Mouse (Mus musculus) mouse trophoblast stem cell (cell line): ENCODE measurements around the gene Syne3.

Experiments
- in situ Hi-C, 2 experiments: fragments of 300-500 bp; cut with MseI, MboI; formaldehyde crosslinking; loops; 2 replicates in 1 of 2; 3 replicates in 1 of 2; pipeline ENCODE4 v1.15.1; 2025

Syne3 gene

DNA sequence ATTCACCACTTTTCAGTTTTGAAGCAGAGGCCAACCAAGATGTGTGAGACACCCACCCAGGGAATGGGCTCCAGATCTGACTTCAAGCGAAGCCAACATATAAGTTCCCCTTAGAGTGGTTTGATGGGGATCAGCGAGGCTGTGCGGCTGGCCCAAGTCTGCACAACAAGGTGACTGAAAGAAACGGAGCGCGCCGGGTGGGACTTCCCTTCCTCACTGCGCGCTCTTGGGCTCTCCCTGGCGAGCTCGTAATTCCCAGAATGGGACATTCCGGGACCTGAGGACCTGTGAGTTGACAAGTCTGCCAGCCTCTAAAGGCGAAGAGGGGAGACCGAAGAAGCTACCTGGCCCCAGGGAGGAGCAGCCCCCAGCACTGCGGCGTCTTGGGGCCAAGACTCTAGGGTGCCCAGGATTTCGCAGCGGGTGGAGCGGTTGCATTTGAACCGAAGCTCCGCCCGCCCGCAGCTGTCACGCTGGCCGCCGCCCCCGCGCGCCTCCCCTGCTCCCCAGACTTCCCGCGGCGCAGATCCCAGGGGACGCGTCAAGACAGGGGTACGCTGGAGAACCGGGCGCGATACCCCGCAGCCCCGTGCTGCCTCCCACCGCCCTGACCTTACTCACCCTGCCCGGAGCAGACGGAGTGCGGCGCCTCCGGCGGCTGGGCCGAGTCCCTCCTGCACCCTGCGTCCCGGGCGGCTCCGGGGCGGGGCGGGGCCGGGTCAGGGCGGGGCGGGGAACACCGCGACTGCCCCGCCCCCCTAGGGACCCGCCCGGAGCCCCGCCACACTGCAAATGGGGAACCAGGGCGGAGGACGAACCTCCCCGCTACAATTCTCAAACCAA, at the start of gene Syne3:
Syne3 (minus strand) TSS at position 440 of the 843 bp plus-strand sequence.
- in situ Hi-C loops: no loop called here

DNA sequence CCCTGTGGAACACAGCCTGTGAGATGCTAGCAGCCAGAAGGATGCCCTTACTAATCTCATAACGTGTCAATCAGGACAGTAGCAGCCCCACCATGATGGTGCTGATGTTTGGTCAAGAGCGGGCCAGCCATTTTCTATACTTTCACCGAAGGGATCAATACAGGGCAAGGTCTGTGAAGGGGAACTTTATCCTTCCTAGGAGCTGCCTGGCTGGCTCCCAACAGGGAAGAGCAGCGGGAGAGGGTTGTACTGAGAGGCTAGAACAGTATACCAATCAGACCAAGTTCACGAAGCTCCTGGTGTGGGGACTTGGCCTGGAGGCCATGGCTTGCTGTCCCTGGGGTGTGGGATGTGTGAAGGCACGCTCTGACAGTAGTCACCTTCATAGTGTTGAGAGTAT, 45.7 kb upstream of the Syne3 start:
- in situ Hi-C loops: loop anchor here in 1 of 2 experiments (10.0 kb wide), 1 partner anchor 49 kb away; no protein-coding TSS in a partner anchor

DNA sequence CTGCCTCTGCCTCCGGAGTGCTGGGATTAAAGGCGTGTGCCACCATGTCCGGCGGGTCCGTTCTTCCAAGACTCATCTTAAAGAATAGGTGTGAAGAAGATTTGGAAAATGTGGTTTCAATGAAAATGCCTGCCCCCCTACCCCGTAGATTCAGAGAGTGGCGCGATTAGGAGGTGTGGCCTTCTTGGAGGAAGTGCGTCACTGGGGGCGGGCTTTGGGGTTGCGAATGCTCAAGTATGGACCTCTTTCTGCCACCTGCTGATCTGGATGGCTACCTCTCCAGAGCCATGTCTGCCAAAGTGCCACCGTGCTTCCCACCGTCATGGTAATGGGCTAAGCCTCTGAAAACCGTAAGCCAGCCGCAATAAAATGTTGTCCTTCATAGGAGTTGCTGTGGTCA, 44.4 kb upstream of the Syne3 start:
- in situ Hi-C loops: loop anchor here (5.0 to 10.0 kb wide), 2 partner anchors 48 to 51 kb away; no protein-coding TSS in a partner anchor

DNA sequence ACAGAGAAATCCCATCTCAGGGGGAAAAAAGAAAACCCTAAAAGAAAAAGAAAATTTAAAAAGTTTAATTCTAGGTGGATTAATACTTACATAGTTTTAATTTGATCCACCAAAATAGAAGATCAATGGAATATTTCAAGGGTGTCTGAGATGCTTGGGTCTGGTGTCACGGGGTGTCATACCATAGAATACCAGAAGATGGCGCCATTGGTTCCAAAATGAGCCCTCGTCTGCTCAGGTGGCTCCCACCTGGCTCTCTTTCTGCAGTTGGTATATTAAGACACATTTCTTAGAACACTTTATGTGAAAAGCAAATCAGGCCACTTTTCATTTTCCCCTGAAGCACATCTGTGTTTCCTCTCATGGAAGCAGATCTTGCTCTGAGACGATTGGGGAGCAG, 41.3 kb upstream of the Syne3 start:
- in situ Hi-C loops: loop anchor here (5.0 to 10.0 kb wide), 2 partner anchors 51 to 54 kb away; no protein-coding TSS in a partner anchor

DNA sequence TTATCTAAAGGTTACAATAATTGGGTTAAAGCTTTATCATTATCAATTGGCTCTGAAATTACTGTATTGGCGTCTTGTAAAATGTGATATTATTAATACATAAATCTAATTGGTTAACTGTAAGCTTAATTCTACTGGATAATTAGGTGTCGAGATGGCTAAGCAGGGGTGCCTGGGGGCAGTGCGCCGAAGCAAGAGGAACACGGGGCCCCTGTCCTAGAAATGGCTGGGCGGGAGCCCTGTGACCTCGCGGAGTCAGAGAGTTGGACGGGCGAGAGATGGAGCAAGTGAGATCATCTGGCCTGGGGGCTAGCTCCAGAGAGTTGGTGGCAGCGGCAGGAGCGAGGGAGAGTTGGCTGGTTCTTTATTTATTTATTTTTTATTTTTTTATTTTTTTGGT, 40.2 kb upstream of the Syne3 start:
- in situ Hi-C loops: loop anchor here (5.0 to 10.0 kb wide), 2 partner anchors 52 to 55 kb away; no protein-coding TSS in a partner anchor

DNA sequence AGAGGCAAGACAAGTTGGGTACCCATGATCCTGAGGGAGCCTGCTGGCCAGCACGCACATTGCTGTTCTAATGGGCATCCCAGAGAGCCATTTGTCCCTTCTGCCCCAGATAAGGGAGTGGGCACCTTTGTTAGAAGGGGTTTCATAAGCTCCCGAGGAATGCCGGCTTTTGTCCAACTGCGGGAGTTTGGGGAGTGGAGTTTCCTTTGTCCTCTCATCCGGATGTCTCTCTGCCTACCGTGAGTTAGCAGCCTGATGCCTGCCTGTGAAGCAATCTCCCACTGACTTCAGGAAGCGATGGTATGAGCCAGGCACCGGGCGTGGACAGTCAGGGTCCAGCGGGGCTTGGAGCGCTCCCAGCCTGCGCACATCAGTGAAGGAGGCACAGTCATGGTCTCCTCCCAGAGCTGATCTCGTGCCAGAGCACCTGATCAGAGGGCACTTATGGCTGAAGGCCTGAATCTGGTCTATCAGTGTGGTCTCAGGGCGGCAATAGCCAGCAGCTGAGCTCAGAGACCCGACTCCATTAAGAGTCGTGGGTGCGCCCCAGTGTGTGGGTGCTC, 38.8 kb upstream of the Syne3 start:
- in situ Hi-C loops: no loop called here

DNA sequence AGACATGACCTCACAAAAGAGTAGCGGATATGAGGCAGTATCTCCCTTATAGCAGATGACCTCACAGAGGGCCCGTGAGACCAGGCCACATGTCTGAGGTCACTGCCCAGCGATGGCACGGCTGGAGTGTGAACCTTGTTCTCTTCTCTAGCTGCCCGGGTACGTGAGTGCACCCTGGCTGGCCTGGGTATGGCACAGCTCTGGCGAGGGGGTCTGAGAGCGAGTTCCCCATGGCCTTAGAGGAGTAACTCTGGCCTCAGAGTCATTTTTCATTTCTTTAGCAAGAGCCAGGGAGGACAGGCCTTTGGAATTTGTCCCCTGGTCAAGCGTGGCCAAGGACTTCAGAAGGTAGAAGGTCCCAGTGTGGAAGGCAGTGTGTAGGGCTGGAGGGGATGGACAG, 35.2 kb upstream of the Syne3 start:
- in situ Hi-C loops: no loop called here

DNA sequence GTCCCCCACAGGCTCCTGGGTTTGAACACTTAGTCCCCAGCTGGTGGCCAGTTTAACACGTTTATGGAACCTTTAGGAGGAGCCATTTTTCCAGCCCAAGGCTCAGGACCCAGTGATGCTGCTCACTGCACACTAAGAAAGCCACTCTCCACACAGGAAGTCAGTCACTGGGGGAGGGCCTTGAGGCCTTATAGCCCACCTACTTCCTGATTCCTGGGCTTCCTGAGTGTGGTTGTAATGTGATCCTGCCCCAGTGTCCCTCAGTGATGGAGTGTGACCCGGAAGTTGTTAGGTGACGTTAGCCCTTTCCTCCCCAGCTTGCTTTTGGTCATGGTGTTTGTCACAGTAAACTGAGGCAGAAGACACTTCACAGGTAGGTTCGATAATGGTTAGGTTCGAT, 33.5 kb upstream of the Syne3 start:
- in situ Hi-C loops: no loop called here

DNA sequence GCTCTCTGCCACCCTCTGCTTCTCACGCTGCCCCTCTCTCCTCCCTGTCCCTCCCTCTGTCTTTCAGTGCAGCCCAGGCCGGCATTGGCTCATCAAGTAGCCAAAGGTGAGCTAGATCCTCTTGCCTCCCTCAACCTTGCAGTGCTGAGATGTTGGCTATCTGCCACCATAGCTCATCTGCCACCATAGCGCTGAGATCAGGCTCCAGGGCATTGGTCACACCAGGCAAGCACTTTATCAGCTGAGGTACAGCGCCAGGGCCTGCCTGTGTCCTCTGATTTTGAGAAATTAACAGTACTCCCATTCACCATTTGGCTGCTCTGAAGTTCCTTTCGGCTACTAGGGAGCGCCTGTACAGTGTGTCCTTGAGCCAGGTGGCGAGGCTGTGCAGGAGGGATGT, 31.3 kb upstream of the Syne3 start:
- in situ Hi-C loops: no loop called here

DNA sequence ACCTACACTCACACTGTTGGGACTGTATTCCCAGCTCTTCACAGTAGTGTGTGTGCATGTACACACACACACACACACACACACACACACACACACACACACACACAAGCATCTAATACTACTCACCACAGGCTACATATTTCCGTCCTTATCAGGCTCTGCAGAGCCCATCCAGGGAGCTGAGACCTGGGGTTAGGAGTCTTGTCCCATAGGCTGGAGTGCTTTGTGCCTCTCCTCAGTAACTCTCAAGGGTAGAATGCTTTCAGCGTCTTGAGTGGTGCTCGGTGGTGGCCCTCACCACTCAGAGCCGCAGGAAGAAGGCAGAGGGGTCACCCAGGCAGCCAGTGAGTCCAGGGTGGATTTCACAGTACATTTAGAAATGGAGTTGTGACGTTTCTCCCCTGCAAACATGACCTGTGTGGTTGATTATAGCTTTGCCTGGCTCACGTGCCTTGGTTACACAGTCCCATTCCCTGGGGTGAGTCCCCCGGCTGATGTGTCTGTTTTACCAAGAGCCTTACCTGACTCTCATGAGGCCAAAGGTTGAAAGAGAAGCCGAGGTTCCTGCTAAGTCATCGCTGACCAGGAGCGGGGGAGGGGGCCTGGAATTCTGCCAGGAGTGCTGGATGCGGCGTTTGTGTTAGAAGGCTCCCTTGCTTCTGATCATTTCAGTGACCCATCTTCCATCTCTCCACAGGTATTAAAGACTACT, 30.1 kb upstream of the Syne3 start:
- in situ Hi-C loops: no loop called here

DNA sequence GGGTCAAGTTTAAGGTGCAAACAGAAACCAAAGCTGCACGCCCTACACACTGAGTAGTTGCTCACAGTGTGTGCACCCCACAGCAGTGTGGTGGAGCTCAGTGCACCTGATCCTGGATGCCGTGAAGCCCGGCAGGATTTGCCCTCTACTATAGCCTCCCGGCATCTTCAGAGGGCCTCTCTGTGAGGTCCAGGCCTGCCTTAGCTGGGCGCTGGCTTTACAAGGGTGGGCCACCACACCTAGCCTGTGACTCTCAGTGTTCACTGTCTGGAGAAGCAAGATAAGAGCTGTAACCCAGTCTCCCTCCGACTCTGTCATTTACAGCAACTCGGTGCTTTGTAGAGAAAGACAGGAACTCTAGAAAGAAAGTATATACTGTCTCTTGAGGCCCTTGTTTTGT, 29.3 kb upstream of the Syne3 start:
- in situ Hi-C loops: no loop called here

DNA sequence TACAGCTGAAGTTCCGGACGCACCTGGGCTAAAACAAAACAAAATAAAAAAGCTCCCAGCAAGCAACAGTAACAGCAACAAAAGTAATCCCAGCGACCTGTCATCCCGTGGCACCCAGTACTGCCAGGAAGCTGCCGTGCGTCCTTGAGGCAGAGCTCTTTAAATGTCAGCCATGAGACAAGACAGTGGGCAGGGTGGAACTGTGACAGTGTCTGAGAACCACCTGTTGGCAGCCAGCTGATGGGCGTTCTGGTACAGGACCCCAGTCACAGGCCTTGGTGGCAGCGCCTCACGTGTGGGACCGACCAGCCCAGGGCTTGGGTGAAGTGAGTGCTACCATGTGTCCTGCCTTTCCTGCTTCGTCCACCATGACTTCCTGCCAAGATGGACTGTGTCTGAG, 28.6 kb upstream of the Syne3 start:
- in situ Hi-C loops: no loop called here

DNA sequence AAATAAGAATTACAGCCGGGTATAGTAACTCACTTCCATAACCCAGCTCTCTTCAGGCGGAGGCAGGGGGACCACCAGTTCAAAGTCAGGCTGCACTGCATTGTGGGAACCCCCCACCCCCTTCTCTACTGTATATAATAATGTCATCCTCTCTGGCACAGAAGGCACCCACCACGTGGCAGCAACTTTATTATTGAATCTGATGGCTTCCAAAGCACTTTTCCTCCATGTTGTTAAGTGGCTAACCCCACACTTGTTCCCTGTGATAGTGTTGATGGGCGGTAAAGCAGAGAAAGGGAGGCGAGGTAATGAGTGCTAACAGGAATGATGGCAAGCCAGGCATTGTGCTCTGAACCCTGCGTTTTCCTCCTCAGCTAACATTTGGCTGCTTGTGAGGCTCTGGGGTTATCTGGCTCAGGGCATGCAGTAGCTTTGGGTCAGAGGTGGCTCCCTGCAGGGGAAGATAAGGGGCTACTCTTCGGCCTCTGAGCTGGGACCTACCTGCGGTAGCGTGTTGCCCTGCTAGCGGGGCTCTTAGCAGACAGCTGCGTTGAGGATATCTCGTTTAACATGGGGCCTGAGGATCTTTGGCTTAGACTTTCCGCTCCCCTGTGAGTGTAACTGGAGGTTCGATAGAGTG, 24.6 kb upstream of the Syne3 start:
- in situ Hi-C loops: no loop called here

DNA sequence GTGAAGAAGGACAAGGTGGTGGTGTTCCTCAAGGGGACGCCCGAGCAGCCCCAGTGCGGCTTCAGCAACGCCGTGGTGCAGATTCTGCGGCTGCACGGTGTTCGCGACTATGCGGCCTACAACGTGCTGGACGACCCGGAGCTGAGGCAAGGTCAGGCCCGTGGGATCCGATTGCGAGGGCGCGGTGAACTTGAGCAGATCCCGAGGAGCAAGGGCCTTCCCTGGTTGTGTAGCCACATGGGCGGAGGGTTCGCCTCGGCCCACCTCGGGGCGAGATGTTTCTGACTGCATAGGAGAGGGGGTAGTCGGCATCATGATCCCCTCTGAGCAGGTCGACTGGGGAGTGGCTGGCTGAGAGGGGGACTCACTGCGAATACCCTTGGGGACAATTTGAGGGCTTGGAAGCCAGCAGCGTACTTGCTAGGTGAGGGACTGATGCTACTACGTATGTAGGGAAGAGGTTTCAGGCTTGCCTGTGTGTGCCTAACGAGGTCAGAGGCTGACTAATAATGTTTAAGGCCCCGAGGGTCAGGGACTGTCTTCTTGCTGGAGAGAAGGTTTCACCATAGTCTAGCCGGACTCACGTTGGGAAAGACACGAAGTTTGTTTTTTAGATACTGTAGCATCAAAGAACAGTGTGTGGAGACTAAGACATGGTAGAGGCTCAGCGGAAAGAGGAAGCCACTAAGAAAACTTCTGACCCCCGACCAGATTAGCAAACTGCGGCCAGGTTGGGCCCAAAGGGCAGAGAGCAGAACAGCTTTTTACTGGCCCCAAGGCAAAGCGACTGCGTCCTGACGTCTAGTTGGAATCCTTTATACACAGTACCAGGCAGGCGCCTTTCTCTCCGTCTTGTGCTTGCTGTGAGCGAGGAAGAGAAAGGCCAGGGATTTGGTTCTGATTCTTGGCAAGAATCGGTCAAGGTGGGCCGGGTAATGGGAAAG, 23.5 kb upstream of the Syne3 start:
- in situ Hi-C loops: no loop called here

DNA sequence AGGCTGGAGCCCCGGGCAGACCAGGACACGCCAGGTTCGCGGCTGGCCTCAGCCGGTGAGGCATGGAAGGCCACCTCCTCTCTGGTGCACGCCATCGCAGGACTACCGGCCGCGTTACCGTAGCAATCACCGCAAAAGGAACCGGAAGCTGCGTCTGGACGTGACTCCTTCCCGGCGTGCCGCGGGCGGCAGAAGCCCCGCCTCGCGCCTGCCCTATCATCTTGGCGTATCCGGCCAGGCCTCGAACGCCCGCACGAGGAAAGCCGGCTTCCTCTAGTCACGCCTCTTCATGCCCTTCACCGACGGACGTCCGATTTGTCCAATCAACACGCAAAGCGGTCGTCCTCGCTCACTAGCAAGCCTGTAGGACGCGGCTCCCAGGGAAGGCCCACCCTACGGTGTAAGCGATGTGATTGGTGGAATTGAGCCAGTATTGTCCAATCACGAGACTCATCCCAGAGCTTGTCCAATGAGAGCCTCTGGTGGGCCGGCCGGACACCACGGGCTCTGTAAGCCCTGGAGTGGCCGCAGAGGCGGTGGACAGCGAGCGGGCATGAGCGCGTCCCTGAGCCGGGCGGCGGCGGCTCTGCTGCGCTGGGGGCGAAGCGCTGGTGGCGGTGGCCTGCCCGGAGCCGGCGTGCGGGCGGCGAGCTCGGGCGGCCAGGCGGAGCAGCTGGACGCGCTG, 22.7 kb upstream of the Syne3 start, which contains the start of gene Glrx5:
Glrx5 (plus strand) TSS at position 542 of the 685 bp plus-strand sequence.
- in situ Hi-C loops: no loop called here

DNA sequence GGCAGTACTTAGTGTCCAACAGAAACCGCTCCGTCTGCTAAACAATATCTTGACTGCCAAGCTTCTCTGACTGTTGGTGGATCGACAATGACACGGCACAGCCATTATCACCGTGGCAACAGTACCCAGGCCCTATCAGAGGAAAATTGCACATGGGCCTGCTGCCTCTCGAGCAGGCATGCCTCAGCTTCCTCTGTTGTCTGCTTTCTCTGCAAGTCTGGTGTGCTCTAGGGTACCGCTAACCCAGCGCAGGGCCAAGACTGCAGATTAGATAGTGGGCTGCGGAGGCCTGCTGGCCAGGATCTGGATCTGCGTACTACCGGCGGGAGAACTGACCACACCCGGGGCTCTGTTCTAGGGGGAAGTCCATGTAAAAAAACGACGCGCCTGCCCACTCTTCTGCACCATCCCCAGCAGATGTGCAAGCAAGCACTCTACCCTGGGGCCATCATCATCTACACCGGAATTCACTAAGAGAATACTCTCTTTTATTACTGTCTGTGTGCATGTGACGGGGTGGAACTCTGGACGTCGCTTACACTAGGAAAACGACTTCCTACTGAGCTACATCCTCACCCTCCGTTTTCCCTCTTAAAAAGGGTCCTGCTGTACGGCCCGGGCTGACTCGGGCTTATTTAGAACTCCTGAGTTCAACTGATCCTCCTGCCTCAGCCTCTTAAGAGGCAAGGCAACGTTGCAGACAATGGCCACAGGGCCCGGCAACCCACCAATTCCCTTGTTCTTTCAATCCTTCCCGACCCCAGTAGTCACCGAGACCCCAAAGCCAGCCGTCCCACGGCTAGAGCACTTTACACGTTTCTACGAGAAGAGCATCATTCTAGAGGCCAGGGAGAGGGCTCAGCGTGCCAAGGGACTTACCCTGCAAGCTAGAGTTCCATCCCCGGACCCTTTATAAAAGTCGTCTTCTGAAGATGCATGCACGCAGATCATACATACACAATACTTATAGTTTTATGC, 21.8 kb upstream of the Syne3 start:
- in situ Hi-C loops: no loop called here

DNA sequence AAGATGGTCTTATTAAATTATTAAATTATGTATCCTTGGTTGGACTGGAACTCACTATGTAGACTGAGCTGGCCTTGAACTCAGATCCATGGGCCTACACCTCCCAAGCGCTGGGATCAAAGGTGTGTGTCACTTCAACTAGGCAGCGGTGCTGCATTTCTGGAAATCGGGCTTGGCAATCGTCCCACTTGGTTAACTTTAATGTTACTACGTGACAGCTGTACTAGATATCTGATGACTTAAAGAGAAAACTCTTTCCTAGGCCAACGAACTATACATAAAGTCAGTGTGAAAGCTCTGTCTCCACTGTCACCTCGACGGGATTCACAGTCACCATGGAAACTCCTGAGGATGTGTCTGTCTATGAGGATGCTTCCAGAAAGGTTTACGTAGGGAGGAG, 20.3 kb upstream of the Syne3 start:
- in situ Hi-C loops: loop anchor here in 1 of 2 experiments (5.0 kb wide), 1 partner anchor 78 kb away; no protein-coding TSS in a partner anchor

DNA sequence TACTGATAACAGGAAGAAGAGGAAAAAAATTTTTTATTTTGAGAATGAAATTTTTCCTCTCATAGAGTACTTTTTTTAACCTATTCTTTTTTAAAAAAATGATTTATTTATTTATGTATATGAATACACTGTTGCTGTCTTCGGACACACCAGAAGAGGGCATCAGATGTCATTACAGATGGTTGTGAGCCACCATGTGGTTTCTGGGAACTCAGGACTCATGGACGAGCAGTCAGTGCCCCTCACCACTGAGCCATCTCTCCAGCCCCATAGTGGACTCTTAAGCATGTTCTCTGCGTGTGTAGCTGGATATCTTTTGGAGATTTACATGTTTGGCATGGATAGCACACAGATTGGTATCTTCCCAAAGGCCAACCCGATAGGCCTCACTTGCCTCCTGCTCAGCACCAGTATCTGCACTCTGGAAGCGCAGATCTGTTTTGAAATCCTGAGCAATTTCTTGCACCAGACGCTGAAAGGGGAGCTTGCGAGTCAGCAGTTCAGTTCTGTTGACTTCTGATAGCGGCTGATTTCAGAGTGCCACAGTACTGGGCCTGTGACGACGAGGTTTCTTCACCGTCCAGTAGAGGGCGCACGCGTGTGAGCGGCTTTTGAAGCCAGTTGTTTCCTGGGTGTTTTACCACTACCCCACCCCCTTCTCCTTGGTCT, 17.8 kb upstream of the Syne3 start:
- in situ Hi-C loops: loop anchor here in 1 of 2 experiments (5.0 kb wide), 1 partner anchor 75 kb away; no protein-coding TSS in a partner anchor
